8 mouse cellular contexts compared by ENCODE assay signal in the genomic region with DNA sequence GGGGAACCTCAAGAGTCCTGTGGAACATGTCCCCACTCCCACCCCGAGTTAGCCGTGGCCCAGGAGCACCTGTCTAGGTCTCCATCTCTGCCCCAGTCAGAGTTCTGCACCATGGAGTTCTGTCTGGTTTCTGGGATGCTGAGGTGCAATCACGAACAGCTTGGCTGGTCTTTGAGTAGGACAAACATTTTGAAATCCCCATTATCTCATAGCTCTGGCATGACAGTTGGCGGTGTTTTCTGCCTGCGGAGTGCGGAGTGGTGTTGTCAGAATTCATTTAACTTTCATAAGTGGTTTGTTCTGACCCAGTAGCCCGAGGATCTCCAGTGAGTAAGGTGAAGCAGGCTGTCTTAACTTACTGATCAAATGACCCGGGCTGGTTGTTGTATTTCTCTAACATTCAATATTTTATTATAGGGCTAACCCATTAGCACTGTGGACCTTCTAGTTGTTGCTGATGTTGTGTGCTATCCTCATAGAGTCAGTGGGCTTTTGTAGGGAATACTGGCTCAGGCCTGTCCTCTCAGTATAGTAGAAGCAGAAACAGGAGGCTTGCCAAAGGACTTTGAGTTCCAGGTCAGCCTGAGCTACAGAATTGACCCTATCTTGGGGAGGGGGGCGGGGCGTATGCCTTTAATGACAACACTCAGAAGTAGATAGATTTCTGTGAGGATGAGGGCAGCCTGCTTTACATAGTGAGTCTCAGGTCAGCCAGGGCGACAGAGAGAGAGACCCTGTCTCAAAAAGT.
DNase-seq lines count a peak whose midpoint lies in the region; ATAC-seq and TF ChIP-seq lines count a peak whose summit lies in the region.

No protein-coding gene starts in this region.

- peak; percentile 80 for DNase-seq in kidney, adult 2 months
- DNase-seq in fat pad, adult 2 months (ENCODE audit: extremely low read depth, low read depth, low spot score) = peak; percentile 26
- no peak for DNase-seq in midbrain, postnatal 0 days (ENCODE audit: low spot score)
- DNase-seq in frontal cortex, adult 2 months (ENCODE audit: extremely low spot score in 1 of 2, low spot score in 1 of 2) = no peak
- DNase-seq in spleen, adult 18-20 months = no peak
- no peak for DNase-seq in embryo, embryonic 10.5 days (ENCODE audit: low spot score)

- no peak for ATAC-seq in kidney, embryonic 14.5 days (ENCODE audit: low FRiP score, low TSS enrichment)
- ATAC-seq in hindbrain, embryonic 12.5 days (ENCODE audit: low FRiP score) = no peak
- ATAC-seq in midbrain, postnatal 0 days (ENCODE audit: low FRiP score) = no peak

- peaks cover 2% of the 10 kb centered on the region; the same call in 1 of the 2 replicates for H3K4me1 ChIP-seq in kidney, adult 2 months (ENCODE audit: control insufficient read depth, insufficient read depth, low read length)
- peaks cover 22% of the 10 kb centered on the region; the same call in 1 of the 2 replicates for H3K4me1 ChIP-seq in kidney, embryonic 14.5 days (ENCODE audit: control insufficient read depth, insufficient read depth, low read length)
- peaks cover 38% of the 10 kb centered on the region for H3K4me1 ChIP-seq in hindbrain, embryonic 12.5 days
- H3K4me1 ChIP-seq in midbrain, postnatal 0 days (ENCODE audit: insufficient read depth, low read length) = peaks cover 7% of the 10 kb centered on the region; the same call in 1 of the 2 replicates

- H3K4me2 ChIP-seq in kidney, embryonic 14.5 days (replicated peaks; ENCODE audit: low read depth, low read length) = no peak overlapping the region
- peak overlapping the region; percentile 72 for H3K4me2 ChIP-seq in hindbrain, embryonic 12.5 days (replicated peaks)
- peak overlapping the region; percentile 90; the same call in 1 of the 2 replicates for H3K4me2 ChIP-seq in midbrain, postnatal 0 days (ENCODE audit: low read depth, low read length, poor library complexity, severe bottlenecking)

- no peak overlapping the region for H3K9ac ChIP-seq in kidney, embryonic 14.5 days (ENCODE audit: low read depth, low read length)
- H3K9ac ChIP-seq in hindbrain, embryonic 12.5 days = no peak overlapping the region
- no peak overlapping the region for H3K9ac ChIP-seq in midbrain, postnatal 0 days (replicated peaks; ENCODE audit: low read length, poor library complexity, severe bottlenecking)

- H3K4me3 ChIP-seq in kidney, adult 2 months (ENCODE audit: insufficient read depth, low read depth, low read length) = peak overlapping the region; percentile 31
- no peak overlapping the region for H3K4me3 ChIP-seq in kidney, embryonic 14.5 days (ENCODE audit: low read length)
- 0 out of 2 replicates have a peak overlapping the region, but pooled peaks have one; percentile 44 for H3K4me3 ChIP-seq in hindbrain, embryonic 12.5 days
- no peak overlapping the region for H3K4me3 ChIP-seq in midbrain, postnatal 0 days (ENCODE audit: low read depth, low read length)

- no peaks in the 10 kb centered on the region for H3K9me3 ChIP-seq in kidney, embryonic 14.5 days (ENCODE audit: control insufficient read depth, low read length)
- no peaks in the 10 kb centered on the region for H3K9me3 ChIP-seq in hindbrain, embryonic 12.5 days (replicated peaks)
- no peaks in the 10 kb centered on the region for H3K9me3 ChIP-seq in midbrain, postnatal 0 days (ENCODE audit: low read length)

- H3K27ac ChIP-seq in kidney, adult 2 months (ENCODE audit: insufficient read depth, low read depth, low read length) = peak overlapping the region; percentile 56
- no peak overlapping the region for H3K27ac ChIP-seq in kidney, embryonic 14.5 days (ENCODE audit: low read depth, low read length)
- H3K27ac ChIP-seq in hindbrain, embryonic 12.5 days = 0 out of 2 replicates have a peak overlapping the region, but pooled peaks have one; percentile 64
- H3K27ac ChIP-seq in midbrain, postnatal 0 days (ENCODE audit: low read depth, low read length) = no peak overlapping the region

- H3K27me3 ChIP-seq in kidney, adult 2 months (replicated peaks; ENCODE audit: control insufficient read depth, insufficient read depth, low read length) = no peaks in the 10 kb centered on the region
- H3K27me3 ChIP-seq in kidney, embryonic 14.5 days (ENCODE audit: control insufficient read depth, insufficient read depth, low read length) = peaks cover 15% of the 10 kb centered on the region
- H3K27me3 ChIP-seq in hindbrain, embryonic 12.5 days = no peaks in the 10 kb centered on the region
- no peaks in the 10 kb centered on the region for H3K27me3 ChIP-seq in midbrain, postnatal 0 days (ENCODE audit: insufficient read depth, low read length)

- TF ChIP-seq POLR2A in kidney, adult 2 months (IDR thresholded peaks at IDR 0.05; ENCODE audit: low read depth, low read length) = no peak

- WGBS in kidney, adult 2 months = 47% methylated on average over 11 of the region's 11 CpGs
- WGBS in kidney, embryonic 14.5 days = 79% methylated on average over 11 of the region's 11 CpGs
- 76% methylated on average over 11 of the region's 11 CpGs for WGBS in hindbrain, embryonic 12.5 days
- 70% methylated on average over 11 of the region's 11 CpGs for WGBS in midbrain, postnatal 0 days

- TF ChIP-seq CTCF in kidney, adult 2 months (conservative IDR thresholded peaks at IDR 0.05; ENCODE audit: insufficient read depth, insufficient read length, low read depth, low read length) = no peak
- TF ChIP-seq CTCF in midbrain, postnatal 0 days (IDR thresholded peaks at IDR 0.05) = no peak

- H3K36me3 ChIP-seq in kidney, adult 2 months (ENCODE audit: control insufficient read depth, insufficient read depth, low read length) = no peaks in the 10 kb centered on the region
- no peaks in the 10 kb centered on the region for H3K36me3 ChIP-seq in kidney, embryonic 14.5 days (ENCODE audit: control insufficient read depth, insufficient read depth, low read length)
- no peaks in the 10 kb centered on the region for H3K36me3 ChIP-seq in hindbrain, embryonic 12.5 days
- H3K36me3 ChIP-seq in midbrain, postnatal 0 days (ENCODE audit: insufficient read depth, low read length) = no peaks in the 10 kb centered on the region

Comparison
In these comparisons a context has a peak if more than half of its experiments do, and no peak if none do; other contexts are left out.
1. H3K27ac ChIP-seq: peak in kidney, adult 2 months (single experiment) and hindbrain, embryonic 12.5 days (single experiment); none in kidney, embryonic 14.5 days (single experiment) and midbrain, postnatal 0 days (single experiment).
2. H3K4me3 ChIP-seq: peak in kidney, adult 2 months (single experiment) and hindbrain, embryonic 12.5 days (single experiment); none in kidney, embryonic 14.5 days (single experiment) and midbrain, postnatal 0 days (single experiment).
3. DNase-seq: peak in kidney, adult 2 months (single experiment) and fat pad, adult 2 months (single experiment); none in midbrain, postnatal 0 days (single experiment), frontal cortex, adult 2 months (0 of 2), spleen, adult 18-20 months (0 of 2) and embryo, embryonic 10.5 days (single experiment).